Mouse (Mus musculus) liver, postnatal 0 days (tissue): ENCODE data around the gene Ndufs2. TPM values are rescaled to one million over a fixed set of nuclear protein-coding genes. Genes with fewer than 3 reads are reported as not detected.

ENCODE experiments used
- ATAC-seq: fragments of 200-750 bp; cut with Nextera tagmentation; 2 replicates; pipeline ENCODE4 v1.8.0; 2017; ENCODE audit warnings: mild to moderate bottlenecking, moderate library complexity
- DNase-seq: peaks from one replicate; pipeline ENCODE4 v3.0.0-alpha.2; 2016
- H3K27ac ChIP-seq: fragments of 300-500 bp; sonication (generic); 2 replicates; pipeline ENCODE4 v1.5.1; 2014; ENCODE audit warnings: antibody characterized with exemption, moderate library complexity, mild to moderate bottlenecking, low read depth
- H3K27me3 ChIP-seq: fragments of 300-500 bp; sonication (generic); 2 replicates; pipeline ENCODE4 v1.6.1; 2014; ENCODE audit warnings: low read length, control low read depth, mixed read lengths; ENCODE audit not compliant: insufficient read depth
- H3K36me3 ChIP-seq: fragments of 300-500 bp; sonication (generic); replicated peaks from 2 replicates; pipeline ENCODE4 v1.6.1; 2014; ENCODE audit warnings: mild to moderate bottlenecking, control low read depth, low read length, moderate library complexity, mixed read lengths; ENCODE audit not compliant: insufficient read depth
- H3K4me1 ChIP-seq: fragments of 300-500 bp; sonication (generic); 2 replicates; pipeline ENCODE4 v1.6.1; 2014; ENCODE audit warnings: antibody characterized with exemption, mild to moderate bottlenecking, control low read depth; ENCODE audit not compliant: insufficient read depth
- H3K4me2 ChIP-seq: fragments of 300-500 bp; sonication (generic); 2 replicates; pipeline ENCODE4 v1.6.1; 2014; ENCODE audit warnings: low read depth, mild to moderate bottlenecking, low read length, moderate library complexity, mixed read lengths
- H3K4me3 ChIP-seq: fragments of 300-500 bp; sonication (generic); 2 replicates; pipeline ENCODE4 v1.5.1; 2014; ENCODE audit warnings: low read depth, low read length
- H3K9ac ChIP-seq: fragments of 300-500 bp; sonication (generic); replicated peaks from 2 replicates; pipeline ENCODE4 v1.6.1; 2014; ENCODE audit warnings: mild to moderate bottlenecking, moderate library complexity
- H3K9me3 ChIP-seq: fragments of 300-500 bp; sonication (generic); 2 replicates; pipeline ENCODE4 v1.6.1; 2016; ENCODE audit warnings: mild to moderate bottlenecking, control low read depth, low read length, mixed read lengths
- CTCF ChIP-seq: sonication (generic); IDR thresholded peaks from 2 replicates; pipeline ENCODE4 v1.5.1; 2016; ENCODE audit warnings: antibody characterized with exemption, low read depth
- EP300 ChIP-seq: IDR thresholded peaks from 2 replicates; pipeline ENCODE4 v1.6.1; 2016; ENCODE audit warnings: antibody characterized with exemption, low read depth, mild to moderate bottlenecking
- WGBS: fragments of 180-500 bp; shearing (Covaris S2); extraction: QIAGEN DNeasy Blood & Tissue Kit; methylation state at CpG from one replicate; pipeline ENCODE4 v1.1.7; 2014; ENCODE audit not compliant: insufficient replicate concordance; 5-methylcytosine and 5-hydroxymethylcytosine counted together
- polyA plus RNA-seq: library from polyadenylated mRNA; unstranded; fragments of >200 nt; fragmentation: Nextera tagmentation; extraction: Ambion mirVana; gene quantifications from 2 replicates; pipeline ENCODE4 v1.2.1, GENCODE M21; 2015

Ndufs2 gene
- polyA plus RNA-seq, 1 experiment from 2014 or later = 158 TPM

DNA sequence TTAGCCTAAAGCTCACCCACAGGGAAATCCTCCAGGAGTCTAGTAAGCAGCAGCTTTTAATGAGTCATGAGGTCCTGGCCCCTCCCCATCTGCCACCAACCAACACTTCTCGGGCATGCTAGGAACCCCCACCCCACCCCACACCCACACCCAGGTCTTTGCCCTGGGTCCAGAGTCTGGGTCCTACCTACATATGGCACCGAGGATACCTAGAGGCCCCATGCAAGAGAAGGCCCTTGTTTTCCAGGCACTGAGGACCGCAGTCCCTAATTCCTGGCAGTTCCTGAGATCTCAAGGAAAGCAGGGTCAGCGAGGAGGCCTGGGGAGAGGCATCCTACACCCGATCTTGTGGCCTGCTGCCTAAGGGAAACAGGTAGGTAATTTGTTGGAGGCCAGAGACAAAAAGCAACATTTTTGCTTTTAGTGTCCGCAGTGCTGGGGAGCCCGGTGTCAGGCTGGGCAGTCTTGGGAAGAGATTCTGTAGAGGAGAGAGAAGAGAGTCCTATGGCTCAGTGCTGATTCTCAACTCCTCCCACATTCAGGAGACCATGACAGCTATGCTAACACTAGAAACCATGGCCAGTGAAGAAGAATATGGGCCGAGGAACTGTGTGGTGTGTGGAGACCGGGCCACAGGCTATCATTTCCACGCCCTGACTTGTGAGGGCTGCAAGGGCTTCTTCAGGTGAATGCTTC lies 37.2 kb downstream of the Ndufs2 start, which contains the start of gene Nr1i3:
Gene Nr1i3 (plus strand): TSS at position 170 of the 696 bp plus-strand sequence.
- TF ChIP-seq CTCF (no peak), EP300 (peak; percentile 39; the same call in 1 of the 2 replicates)
- Histone ChIP-seq H3K36me3 (peaks cover 8% of the 10 kb centered on the region), H3K9ac (peak within 1 kb of the TSS; percentile 55), H3K4me1 (peaks cover 12% of the 10 kb centered on the region), H3K27ac (peak within 1 kb of the TSS; percentile 93), H3K4me2 (peak within 1 kb of the TSS; percentile 63), H3K9me3 (no peaks in the 10 kb centered on the region), H3K27me3 (no peaks in the 10 kb centered on the region), H3K4me3 (peak within 1 kb of the TSS; percentile 34)
- 71% methylated on average over 10 of the region's 10 CpGs for WGBS
- ATAC-seq (peak; percentile 92), DNase-seq (peak; percentile 68)

DNA sequence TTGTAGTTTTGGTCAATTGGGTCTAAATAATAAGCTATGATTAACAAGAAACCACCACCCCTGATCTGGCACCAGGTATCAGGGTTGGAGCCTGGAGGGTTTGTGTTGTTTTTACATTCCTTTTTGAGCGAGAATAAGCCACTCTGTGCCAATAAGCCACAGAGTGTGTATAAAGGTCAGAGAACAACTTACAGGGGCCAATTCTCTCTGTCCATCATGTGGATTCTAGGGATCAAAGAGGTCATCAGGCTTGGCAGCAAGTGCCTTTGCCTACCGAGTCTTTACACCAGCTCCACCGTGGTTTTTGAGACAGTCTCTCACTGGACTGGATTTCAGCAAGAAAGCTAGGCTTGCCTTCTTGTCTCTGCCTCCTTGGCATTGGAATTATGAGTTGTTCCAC lies 38.3 kb downstream of the Ndufs2 start:
- peak; percentile 41 for DNase-seq
- H3K9ac ChIP-seq = peak overlapping the region; percentile 16; the same call in 1 of the 2 replicates
- peak overlapping the region; percentile 93 for H3K27ac ChIP-seq
- H3K4me1 ChIP-seq = peaks cover 12% of the 10 kb centered on the region
- no peak overlapping the region for H3K4me3 ChIP-seq
- no peaks in the 10 kb centered on the region for H3K36me3 ChIP-seq
- TF ChIP-seq CTCF (no peak), EP300 (no peak)
- H3K27me3 ChIP-seq = no peaks in the 10 kb centered on the region
- 62% methylated on average over 3 of the region's 3 CpGs for WGBS
- no peaks in the 10 kb centered on the region for H3K9me3 ChIP-seq
- ATAC-seq = peak; percentile 70
- H3K4me2 ChIP-seq = 0 out of 2 replicates have a peak overlapping the region, but pooled peaks have one; percentile 4

DNA sequence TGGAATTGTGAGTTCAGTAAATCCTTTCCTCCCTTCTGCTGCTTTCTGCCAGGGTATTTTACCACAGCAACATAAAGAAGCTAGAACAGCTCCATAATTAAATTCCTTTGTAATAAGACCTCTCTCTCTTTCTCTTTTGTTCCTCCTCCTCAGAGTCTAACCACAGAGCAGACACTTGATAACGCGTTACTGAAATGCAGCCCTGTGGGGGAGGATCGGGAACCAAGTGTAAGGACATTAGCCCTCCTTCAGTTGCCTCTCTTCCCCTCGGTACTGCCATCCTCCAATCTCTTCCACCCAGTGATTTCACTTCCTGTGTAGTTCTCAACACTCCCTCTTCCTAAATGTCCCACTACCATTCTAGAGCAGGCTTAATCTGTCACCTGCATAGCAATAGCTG lies 41.8 kb downstream of the Ndufs2 start:
- Histone ChIP-seq H3K9me3 (no peaks in the 10 kb centered on the region), H3K4me1 (peaks cover 5% of the 10 kb centered on the region; the same call in 1 of the 2 replicates), H3K36me3 (no peaks in the 10 kb centered on the region), H3K4me3 (no peak overlapping the region), H3K27me3 (no peaks in the 10 kb centered on the region), H3K27ac (no peak overlapping the region), H3K4me2 (no peak overlapping the region), H3K9ac (no peak overlapping the region)
- no peak for DNase-seq
- 28% methylated on average over 4 of the region's 4 CpGs for WGBS
- ATAC-seq = no peak
- TF ChIP-seq EP300 (no peak), CTCF (no peak)

DNA sequence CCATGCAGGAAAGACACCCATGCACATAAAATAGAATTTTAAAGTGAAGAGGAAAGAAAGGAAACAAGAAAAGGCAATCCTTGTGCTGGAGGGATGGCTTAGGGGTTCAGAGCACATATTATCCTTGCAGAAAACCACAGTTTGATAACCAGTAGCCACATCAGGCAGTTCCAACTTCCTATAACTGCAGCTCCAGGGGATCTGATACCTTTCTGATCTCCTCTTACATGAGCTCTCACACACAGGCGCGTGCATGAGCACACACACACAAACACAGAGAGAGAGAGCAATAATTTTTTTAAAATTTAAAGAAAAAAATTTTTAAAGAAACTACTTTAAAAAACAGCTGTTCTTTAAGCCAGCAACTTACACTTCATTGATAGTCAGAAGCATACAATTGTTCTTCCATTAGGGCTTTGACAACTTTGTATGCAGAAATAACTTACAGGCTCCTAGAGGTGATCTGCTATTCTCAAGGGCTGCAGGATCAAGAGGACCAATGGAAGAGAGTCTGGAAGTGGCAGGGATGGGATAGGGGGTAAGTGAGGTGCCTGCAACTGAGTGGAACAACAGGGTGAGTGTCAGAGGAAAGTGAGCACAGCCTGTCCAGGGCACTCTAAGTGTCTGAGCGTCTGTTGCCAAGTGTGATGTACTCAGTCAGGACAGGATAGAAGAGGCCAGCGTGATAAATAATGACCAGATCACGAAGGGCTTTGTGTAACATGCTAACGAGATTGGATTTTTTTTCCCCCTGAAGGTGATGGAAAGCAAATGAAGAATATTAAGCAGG lies 45.3 kb downstream of the Ndufs2 start:
- peaks cover 5% of the 10 kb centered on the region; the same call in 1 of the 2 replicates for H3K4me1 ChIP-seq
- no peaks in the 10 kb centered on the region for H3K9me3 ChIP-seq
- no peaks in the 10 kb centered on the region for H3K27me3 ChIP-seq
- H3K27ac ChIP-seq = no peak overlapping the region
- H3K4me2 ChIP-seq = no peak overlapping the region
- DNase-seq = no peak
- no peak overlapping the region for H3K9ac ChIP-seq
- no peak overlapping the region for H3K4me3 ChIP-seq
- no peaks in the 10 kb centered on the region for H3K36me3 ChIP-seq
- no peak for ATAC-seq
- WGBS = 61% methylated on average over 6 of the region's 6 CpGs
- TF ChIP-seq EP300 (no peak), CTCF (no peak)

DNA sequence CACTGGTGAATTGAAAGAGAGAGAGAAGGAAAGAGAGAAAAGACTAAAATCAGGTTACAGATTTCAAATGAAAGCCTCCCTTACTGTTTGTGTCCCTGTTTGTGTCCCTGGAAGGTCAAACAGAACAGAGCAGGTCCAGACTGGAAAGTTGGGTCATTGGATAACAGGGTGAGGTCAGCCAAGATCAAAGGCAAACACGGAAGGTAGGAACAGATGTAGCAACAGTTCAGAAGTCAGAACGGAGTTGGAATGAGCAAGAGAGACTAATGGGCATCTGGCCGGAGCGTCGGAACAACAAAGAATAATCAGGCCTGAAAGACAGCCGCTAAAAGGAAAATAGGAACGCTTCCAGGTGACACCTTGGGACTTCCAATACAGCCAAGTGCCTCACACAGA lies 46.9 kb downstream of the Ndufs2 start:
- Histone ChIP-seq H3K36me3 (no peaks in the 10 kb centered on the region), H3K27ac (peak overlapping the region; percentile 91), H3K27me3 (no peaks in the 10 kb centered on the region), H3K4me1 (no peaks in the 10 kb centered on the region), H3K4me3 (no peak overlapping the region), H3K9ac (no peak overlapping the region), H3K9me3 (no peaks in the 10 kb centered on the region), H3K4me2 (0 out of 2 replicates have a peak overlapping the region, but pooled peaks have one; percentile 30)
- ATAC-seq (peak; percentile 98), DNase-seq (peak; percentile 42)
- TF ChIP-seq CTCF (no peak), EP300 (peak; percentile 71)
- WGBS = 51% methylated on average over 7 of the region's 7 CpGs
